Mouse (Mus musculus) ES-E14 (cell line): ENCODE measurements around the gene Gm3012. TPM values are rescaled to one million over a fixed set of nuclear protein-coding genes. Genes with fewer than 3 reads are reported as not detected.
"Not testable (repeated sequence)": the region's sequence is repeated elsewhere in the genome, so short reads cannot be mapped to it uniquely, and the experiment has no call there.

Experiments used
- DNase-seq: peaks from one replicate; pipeline ENCODE4 v3.0.0-alpha.2; 2013; ENCODE audit warnings: low read depth, low spot score
- H3K27ac ChIP-seq: 2 replicates; pipeline ENCODE4 v1.5.1; 2012; ENCODE audit warnings: low read depth, mild to moderate bottlenecking, low read length, moderate library complexity, mixed read lengths; ENCODE audit not compliant: poor library complexity, insufficient read depth, severe bottlenecking
- H3K36me3 ChIP-seq: 2 replicates; pipeline ENCODE4 v1.6.1; 2012; ENCODE audit warnings: mild to moderate bottlenecking, low read length, moderate library complexity, mixed read lengths; ENCODE audit not compliant: control insufficient read depth, poor library complexity, insufficient read depth, severe bottlenecking
- H3K4me1 ChIP-seq, 2 experiments: fragments of 150-350 bp in 1 of 2; sonication (generic) in 1 of 2; 2 replicates each; pipeline ENCODE4 v1.6.1; 2012; ENCODE audit warnings: low read length in 2 of 2, mild to moderate bottlenecking in 1 of 2, mixed read lengths in 1 of 2; ENCODE audit not compliant: control insufficient read depth in 2 of 2, insufficient read depth in 2 of 2, poor library complexity in 1 of 2
- H3K4me3 ChIP-seq, 2 experiments: fragments of 150-350 bp in 1 of 2; sonication (generic) in 1 of 2; 2 replicates each; pipeline ENCODE4 v1.5.1; 2012; ENCODE audit warnings: low read length in 2 of 2, low read depth in 1 of 2, mild to moderate bottlenecking in 1 of 2, mixed read lengths in 1 of 2; ENCODE audit not compliant: insufficient read depth in 1 of 2, poor library complexity in 1 of 2, severe bottlenecking in 1 of 2
- H3K9ac ChIP-seq: 2 replicates; pipeline ENCODE4 v1.6.1; 2012; ENCODE audit warnings: low read depth, mild to moderate bottlenecking, low read length, mixed read lengths; ENCODE audit not compliant: poor library complexity, insufficient read depth, severe bottlenecking
- H3K9me3 ChIP-seq: fragments of 150-350 bp; sonication (generic); 2 replicates; pipeline ENCODE4 v1.6.1; 2012; ENCODE audit warnings: low read depth, mild to moderate bottlenecking, low read length; ENCODE audit not compliant: control insufficient read depth, insufficient read depth
- in situ Hi-C, 2 experiments: fragments of 600-800 bp; cut with MboI; formaldehyde crosslinking; loops; one replicate each; pipeline ENCODE4 v1.15.1; 2025; ENCODE audit warnings: low sequenced_read_pairs in 2 of 2, inconsistent platforms in 1 of 2; ENCODE audit not compliant: unreplicated experiment in 2 of 2
- total RNA-seq: library from RNA; depleted of rRNA; stranded (reverse); fragments of 300-350 nt; gene quantifications from 2 replicates; pipeline ENCODE4 v1.2.3, GENCODE M21; 2012; rRNA removed

Gene Gm3012
- 0.63 TPM in 1 of 2 replicates, not detected in the other for total RNA-seq

GRCm38 (mm10) chr14:3634212-3634611 lies at the start of gene Gm3012:
Gene Gm3012 (plus strand): TSS chr14:3634512.
- H3K4me3 ChIP-seq, H3K27ac ChIP-seq, H3K4me1 ChIP-seq, DNase-seq, H3K36me3 ChIP-seq, H3K9ac ChIP-seq, H3K9me3 ChIP-seq, in situ Hi-C loops: not testable (repeated sequence)

GRCm38 (mm10) chr14:3651730-3652129 lies 17.4 kb downstream of the Gm3012 start, which contains the start of gene Gm3020:
Gene Gm3020 (plus strand): TSS chr14:3652030.
- in situ Hi-C loops, DNase-seq, H3K9me3 ChIP-seq, H3K4me3 ChIP-seq, H3K4me1 ChIP-seq, H3K27ac ChIP-seq, H3K9ac ChIP-seq, H3K36me3 ChIP-seq: not testable (repeated sequence)

GRCm38 (mm10) chr14:3688483-3688882 lies 54.2 kb downstream of the Gm3012 start, which contains the start of gene Gm3043:
Gene Gm3043 (plus strand): TSS chr14:3688783.
- H3K27ac ChIP-seq, H3K4me1 ChIP-seq, H3K9me3 ChIP-seq, H3K36me3 ChIP-seq, DNase-seq, in situ Hi-C loops, H3K9ac ChIP-seq, H3K4me3 ChIP-seq: not testable (repeated sequence)

Other genes starting within 250 kb of the Gm3012 start
- 0.63 TPM in 1 of 2 replicates, not detected in the other for gene Gm10413, start 239.4 kb upstream of the Gm3012 start, total RNA-seq
- gene Gm10409, start 221.9 kb upstream of the Gm3012 start, total RNA-seq: 2.5 TPM in 1 of 2 replicates, not detected in the other
- gene Gm3005, start 206.4 kb upstream of the Gm3012 start, total RNA-seq: not detected in 2 replicates
- gene Gm10408, start 185.1 kb upstream of the Gm3012 start, total RNA-seq: not detected in 2 replicates
- gene Gm3020, start 17.5 kb downstream of the Gm3012 start, total RNA-seq: 2.5 and 5.3 TPM in 2 replicates
- gene Gm3043, start 54.3 kb downstream of the Gm3012 start, total RNA-seq: not detected in 2 replicates
- 1.5 and 1.7 TPM in 2 replicates for gene Gm3002, start 175.6 kb downstream of the Gm3012 start, total RNA-seq
- not detected in 2 replicates for gene Gm3033, start 211.7 kb downstream of the Gm3012 start, total RNA-seq
- not detected in 2 replicates for gene Gm2916, start 249.7 kb downstream of the Gm3012 start, total RNA-seq